Mouse (Mus musculus) E14TG2a.4 (cell line): ENCODE results near the gene Stk4.

Experiments
- CTCF ChIP-seq: conservative IDR thresholded peaks from 2 replicates; pipeline ENCODE4 v1.5.1; 2014; ENCODE audit warnings: low read length
- NANOG ChIP-seq: IDR thresholded peaks from 2 replicates; pipeline ENCODE4 v1.6.1; 2014; ENCODE audit warnings: borderline replicate concordance, low read length, mixed read lengths

GRCm38 (mm10) chr2:164195971-164196699 is 126.0 kb downstream of the Stk4 start:
- no peak for TF ChIP-seq NANOG
- no peak for TF ChIP-seq CTCF
